Mouse (Mus musculus) left cerebral cortex, adult 18-20 months (tissue): ENCODE results near the gene Il6ra. TPM values are rescaled to one million over a fixed set of nuclear protein-coding genes. Genes with fewer than 3 reads are reported as not detected.
"Not testable (repeated sequence)": the region's sequence is repeated elsewhere in the genome, so short reads cannot be mapped to it uniquely, and the experiment has no call there.

Experiments
- DNase-seq, 2 experiments: peaks; one replicate each; pipeline ENCODE4 v3.0.0; 2021 to 2022; ENCODE audit warnings: low spot score in 2 of 2, mixed read lengths in 1 of 2
- total RNA-seq, 2 experiments: library from RNA; stranded (reverse); gene quantifications; 2 replicates each; pipeline ENCODE4 v1.2.3; 2021

The Il6ra gene
- total RNA-seq, 2 experiments from 2014 or later = 3.4 to 3.9 TPM

- DNase-seq = no peak
Observed at GRCm38 (mm10) chr3:89876469-89876868, 36.5 kb downstream of the Il6ra start.

GRCm38 (mm10) chr3:89875781-89876180 lies 37.2 kb downstream of the Il6ra start:
- no peak for DNase-seq

GRCm38 (mm10) chr3:89875021-89875420 lies 38.0 kb downstream of the Il6ra start:
- DNase-seq = peak; percentile 12 to 48

- no peak for DNase-seq
Observed at GRCm38 (mm10) chr3:89874076-89874475, 38.9 kb downstream of the Il6ra start.

GRCm38 (mm10) chr3:89872684-89873083 lies 40.3 kb downstream of the Il6ra start:
- DNase-seq = no peak

GRCm38 (mm10) chr3:89872209-89872608 lies 40.8 kb downstream of the Il6ra start:
- peak in 1 of 2 experiments; percentile 5 for DNase-seq

GRCm38 (mm10) chr3:89871339-89871914 lies 41.6 kb downstream of the Il6ra start:
- no peak for DNase-seq

- no peak for DNase-seq
Observed at GRCm38 (mm10) chr3:89870472-89871271, 42.3 kb downstream of the Il6ra start.

GRCm38 (mm10) chr3:89869556-89869955 lies 43.4 kb downstream of the Il6ra start:
- DNase-seq = no peak

- no peak for DNase-seq
Observed at GRCm38 (mm10) chr3:89868956-89869355, 44.0 kb downstream of the Il6ra start.

- no peak for DNase-seq
Observed at GRCm38 (mm10) chr3:89868357-89868756, 44.6 kb downstream of the Il6ra start.

GRCm38 (mm10) chr3:89867651-89868050 lies 45.3 kb downstream of the Il6ra start:
- DNase-seq = no peak

- no peak for DNase-seq
Observed at GRCm38 (mm10) chr3:89865764-89866163, 47.2 kb downstream of the Il6ra start.

- DNase-seq = no peak
Observed at GRCm38 (mm10) chr3:89865020-89865419, 48.0 kb downstream of the Il6ra start.

- no peak for DNase-seq
Observed at GRCm38 (mm10) chr3:89863716-89864509, 49.1 kb downstream of the Il6ra start.

- not testable (repeated sequence) for DNase-seq
Observed at GRCm38 (mm10) chr3:89863276-89863675, 49.7 kb downstream of the Il6ra start.

- DNase-seq = no peak
Observed at GRCm38 (mm10) chr3:89862182-89862761, 50.7 kb downstream of the Il6ra start.

- peak; percentile 37 to 41 for DNase-seq
Observed at GRCm38 (mm10) chr3:89861070-89861469, 51.9 kb downstream of the Il6ra start.

GRCm38 (mm10) chr3:89860343-89860742 lies 52.7 kb downstream of the Il6ra start:
- DNase-seq = no peak

- no peak for DNase-seq
Observed at GRCm38 (mm10) chr3:89859936-89860335, 53.1 kb downstream of the Il6ra start.

GRCm38 (mm10) chr3:89858888-89859287 lies 54.1 kb downstream of the Il6ra start:
- DNase-seq = peak; percentile 62 to 81
